Mouse (Mus musculus) myocyte (in vitro differentiated cells): Measurements from ENCODE around the gene Tfe3. TPM values are rescaled to one million over a fixed set of nuclear protein-coding genes. Genes with fewer than 3 reads are reported as not detected.
"Not testable (repeated sequence)": the region's sequence is repeated elsewhere in the genome, so short reads cannot be mapped to it uniquely, and the experiment has no call there.

Source experiments
- H3K27me3 ChIP-seq: one replicate; pipeline ENCODE4 v1.6.1; 2011; ENCODE audit not compliant: control insufficient read depth, insufficient read depth, insufficient read length
- H3K36me3 ChIP-seq: one replicate; pipeline ENCODE4 v1.6.1; 2011; ENCODE audit not compliant: control insufficient read depth, insufficient read depth
- H3K4me2 ChIP-seq: one replicate; pipeline ENCODE4 v1.6.1; 2011; ENCODE audit warnings: low read depth, control low read depth
- H3K4me3 ChIP-seq: one replicate; pipeline ENCODE4 v1.5.1; 2011; ENCODE audit warnings: mild to moderate bottlenecking, control low read depth, moderate library complexity
- H3K79me2 ChIP-seq: one replicate; pipeline ENCODE4 v1.6.1; 2011; ENCODE audit not compliant: control insufficient read depth, insufficient read depth
- H3ac ChIP-seq: one replicate; pipeline ENCODE4 v1.6.1; 2011; ENCODE audit not compliant: control insufficient read depth, insufficient read length
- CEBPB ChIP-seq: IDR thresholded peaks from 2 replicates; pipeline ENCODE4 v1.6.1; 2011; ENCODE audit warnings: mild to moderate bottlenecking, moderate library complexity; ENCODE audit not compliant: poor library complexity, insufficient read depth, severe bottlenecking
- E2F4 ChIP-seq: IDR thresholded peaks from one replicate; pipeline ENCODE4 v1.6.1; 2011; ENCODE audit warnings: mild to moderate bottlenecking, control low read depth, moderate library complexity; ENCODE audit not compliant: insufficient read depth
- MAX ChIP-seq: IDR thresholded peaks from one replicate; pipeline ENCODE4 v1.6.1; 2011; ENCODE audit warnings: low read depth, mild to moderate bottlenecking, control low read depth
- MYOD1 ChIP-seq, 3 experiments: IDR thresholded peaks; one replicate each; pipeline ENCODE4 v1.6.1; 2011; ENCODE audit warnings: control low read depth in 2 of 3, low read depth in 2 of 3, mild to moderate bottlenecking in 2 of 3, moderate library complexity in 1 of 3; ENCODE audit not compliant: insufficient read length in 2 of 3, control insufficient read depth in 1 of 3
- MYOG ChIP-seq, 3 experiments: IDR thresholded peaks; one replicate each; pipeline ENCODE4 v1.6.1; 2011; ENCODE audit warnings: control low read depth in 2 of 3, low read depth in 2 of 3, mild to moderate bottlenecking in 2 of 3; ENCODE audit not compliant: insufficient read length in 2 of 3, control insufficient read depth in 1 of 3, insufficient read depth in 1 of 3
- POLR2A ChIP-seq: IDR thresholded peaks from one replicate; pipeline ENCODE4 v1.6.1; 2011; ENCODE audit warnings: low read depth, mild to moderate bottlenecking, control low read depth, moderate library complexity; ENCODE audit not compliant: insufficient read length
- POLR2AphosphoS2 ChIP-seq: IDR thresholded peaks from one replicate; pipeline ENCODE4 v1.6.1; 2011; ENCODE audit warnings: low read depth, control low read depth; ENCODE audit not compliant: insufficient read length
- REST ChIP-seq: IDR thresholded peaks from one replicate; pipeline ENCODE4 v1.6.1; 2011; ENCODE audit warnings: mild to moderate bottlenecking, control low read depth, moderate library complexity; ENCODE audit not compliant: insufficient read depth, insufficient read length
- SRF ChIP-seq: IDR thresholded peaks from one replicate; pipeline ENCODE4 v1.6.1; 2011; ENCODE audit warnings: low read depth; ENCODE audit not compliant: control insufficient read depth, insufficient read length
- TCF12 ChIP-seq: IDR thresholded peaks from one replicate; pipeline ENCODE4 v1.6.1; 2011; ENCODE audit warnings: mild to moderate bottlenecking, control low read depth; ENCODE audit not compliant: poor library complexity, insufficient read depth, severe bottlenecking
- TCF3 ChIP-seq: IDR thresholded peaks from one replicate; pipeline ENCODE4 v1.6.1; 2011; ENCODE audit warnings: low read depth, control low read depth; ENCODE audit not compliant: insufficient read length
- USF1 ChIP-seq: IDR thresholded peaks from one replicate; pipeline ENCODE4 v1.6.1; 2011; ENCODE audit warnings: low read depth, mild to moderate bottlenecking, control low read depth, moderate library complexity
- polyA plus RNA-seq: library from polyadenylated mRNA; unstranded; fragments of >200 nt; fragmentation: generic; extraction: Trizol; gene quantifications from one replicate; pipeline ENCODE4 v1.2.1, GENCODE M21; 2012; ENCODE audit warnings: missing spikeins

Gene Tfe3
- polyA plus RNA-seq, 1 experiment = 31.9 TPM

GRCm38 (mm10) chrX:7789542-7790136 lies 27.3 kb downstream of the Tfe3 start, which contains the start of gene Gripap1:
Gripap1 (plus strand) TSS chrX:7789765.
- peak; percentile 48 for TF ChIP-seq POLR2AphosphoS2
- TF ChIP-seq POLR2A = peak; percentile 70
- no peak for TF ChIP-seq SRF
- no peaks in the 10 kb centered on the region for H3K36me3 ChIP-seq
- H3K4me3 ChIP-seq = peak within 1 kb of the TSS; percentile 63
- no peaks in the 10 kb centered on the region for H3K27me3 ChIP-seq
- H3K79me2 ChIP-seq = peaks cover 8% of the 10 kb centered on the region
- no peak within 1 kb of the TSS for H3ac ChIP-seq
- H3K4me2 ChIP-seq = peak within 1 kb of the TSS; percentile 83

GRCm38 (mm10) chrX:7790309-7790708 lies 27.9 kb downstream of the Tfe3 start:
- no peaks in the 10 kb centered on the region for H3K36me3 ChIP-seq
- no peak for TF ChIP-seq MYOG (IDR thresholded peaks at IDR 0.05; ENCODE audit: control insufficient read depth in 1 of 3, insufficient read depth in 1 of 3, insufficient read length in 2 of 3, low read depth in 2 of 3)
- no peak for TF ChIP-seq SRF
- TF ChIP-seq TCF3 = no peak
- no peak for TF ChIP-seq POLR2AphosphoS2
- no peak for TF ChIP-seq TCF12
- no peak for TF ChIP-seq CEBPB
- TF ChIP-seq MYOD1 (IDR thresholded peaks at IDR 0.05; ENCODE audit: control insufficient read depth in 1 of 3, insufficient read length in 2 of 3, low read depth in 2 of 3) = no peak
- TF ChIP-seq POLR2A = no peak
- no peak for TF ChIP-seq MAX
- TF ChIP-seq REST = no peak
- TF ChIP-seq E2F4 = no peak
- TF ChIP-seq USF1 = no peak
- peaks cover 8% of the 10 kb centered on the region for H3K79me2 ChIP-seq
- peak overlapping the region; percentile 63 for H3K4me3 ChIP-seq
- H3ac ChIP-seq = no peak overlapping the region
- H3K4me2 ChIP-seq = peak overlapping the region; percentile 83
- no peaks in the 10 kb centered on the region for H3K27me3 ChIP-seq

- Histone ChIP-seq H3ac (no peak overlapping the region), H3K27me3 (no peaks in the 10 kb centered on the region), H3K36me3 (no peaks in the 10 kb centered on the region), H3K79me2 (peaks cover 8% of the 10 kb centered on the region), H3K4me3 (no peak overlapping the region), H3K4me2 (no peak overlapping the region)
- TF ChIP-seq E2F4 (no peak), MYOD1 (IDR thresholded peaks at IDR 0.05; ENCODE audit: control insufficient read depth in 1 of 3, insufficient read length in 2 of 3, low read depth in 2 of 3) (no peak), POLR2AphosphoS2 (no peak), REST (no peak), TCF12 (no peak), MYOG (IDR thresholded peaks at IDR 0.05; ENCODE audit: control insufficient read depth in 1 of 3, insufficient read depth in 1 of 3, insufficient read length in 2 of 3, low read depth in 2 of 3) (no peak), MAX (no peak), CEBPB (no peak), USF1 (no peak), TCF3 (no peak), POLR2A (no peak), SRF (no peak)
These were observed 31.0 kb downstream of the Tfe3 start for GRCm38 (mm10) chrX:7793361-7793760.

- Histone ChIP-seq H3K27me3 (no peaks in the 10 kb centered on the region), H3ac (no peak overlapping the region), H3K36me3 (no peaks in the 10 kb centered on the region), H3K4me3 (no peak overlapping the region), H3K4me2 (no peak overlapping the region), H3K79me2 (peaks cover 7% of the 10 kb centered on the region)
- TF ChIP-seq USF1 (no peak), REST (peak; percentile 92)
These were observed 32.7 kb downstream of the Tfe3 start for GRCm38 (mm10) chrX:7795016-7795415.

- Histone ChIP-seq H3K4me3 (no peak overlapping the region), H3K79me2 (no peaks in the 10 kb centered on the region), H3ac (no peak overlapping the region), H3K4me2 (no peak overlapping the region), H3K36me3 (no peaks in the 10 kb centered on the region), H3K27me3 (no peaks in the 10 kb centered on the region)
- no peak for TF ChIP-seq TCF3
- TF ChIP-seq MYOD1 (IDR thresholded peaks at IDR 0.05; ENCODE audit: control insufficient read depth in 1 of 3, insufficient read length in 2 of 3, low read depth in 2 of 3) = no peak
- TF ChIP-seq USF1 = no peak
These were observed 35.0 kb downstream of the Tfe3 start for GRCm38 (mm10) chrX:7797327-7797726.

GRCm38 (mm10) chrX:7802157-7802556 lies 39.8 kb downstream of the Tfe3 start:
- not testable (repeated sequence) for H3ac ChIP-seq, H3K36me3 ChIP-seq, H3K79me2 ChIP-seq, H3K4me2 ChIP-seq, H3K27me3 ChIP-seq, H3K4me3 ChIP-seq

- H3K36me3 ChIP-seq, H3K4me2 ChIP-seq, H3ac ChIP-seq, H3K27me3 ChIP-seq, H3K4me3 ChIP-seq, H3K79me2 ChIP-seq: not testable (repeated sequence)
These were observed 52.7 kb downstream of the Tfe3 start for GRCm38 (mm10) chrX:7815016-7815415.
